Mouse (Mus musculus) neural tube, embryonic 10.5 days (tissue): ENCODE measurements at regions not wholly inside any gene's neighbourhood (a gene's known extent, or its start where the extent isn't known, plus 50 kb on each side); places are given as distances from the start of the nearest gene placed in this dataset.

Source experiments
- DNase-seq: peaks from one replicate; pipeline ENCODE4 v3.0.0-alpha.2; 2017; ENCODE audit warnings: low spot score; ENCODE audit errors: extremely low spot score

GRCm38 (mm10) chr9:24942943-24943342 lies 146.3 kb upstream of the Gm10181 start:
- no peak for DNase-seq

- DNase-seq = peak; percentile 21
These were observed 145.4 kb upstream of the Gm10181 start for GRCm38 (mm10) chr9:24943830-24944229.

GRCm38 (mm10) chr9:24952516-24952915 lies 136.7 kb upstream of the Gm10181 start:
- DNase-seq = no peak

GRCm38 (mm10) chr9:24955641-24956040 lies 133.6 kb upstream of the Gm10181 start:
- no peak for DNase-seq

- DNase-seq = no peak
These were observed 132.7 kb upstream of the Gm10181 start for GRCm38 (mm10) chr9:24956566-24956965.

DNA sequence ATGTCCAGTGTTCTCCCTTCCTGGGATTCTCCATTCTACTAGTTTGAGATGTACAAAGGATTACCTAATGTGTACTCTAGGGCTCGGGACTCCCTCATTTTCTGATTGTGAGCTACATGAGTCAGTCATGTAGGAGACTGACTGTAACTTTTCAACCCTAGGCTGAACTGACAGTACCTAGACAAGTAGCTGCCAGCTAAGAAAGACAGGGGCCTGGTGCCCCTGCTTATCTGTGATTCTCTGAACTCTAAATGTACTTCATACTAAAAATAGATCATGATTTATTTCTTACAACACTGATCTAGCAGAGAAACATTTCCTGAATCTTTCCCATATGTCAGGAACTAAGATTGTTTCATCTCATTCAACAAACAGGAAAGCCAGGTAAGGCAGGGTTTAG lies 125.9 kb upstream of the Gm10181 start:
- no peak for DNase-seq

- DNase-seq = no peak
These were observed 121.7 kb upstream of the Gm10181 start for GRCm38 (mm10) chr9:24967571-24967970.

DNA sequence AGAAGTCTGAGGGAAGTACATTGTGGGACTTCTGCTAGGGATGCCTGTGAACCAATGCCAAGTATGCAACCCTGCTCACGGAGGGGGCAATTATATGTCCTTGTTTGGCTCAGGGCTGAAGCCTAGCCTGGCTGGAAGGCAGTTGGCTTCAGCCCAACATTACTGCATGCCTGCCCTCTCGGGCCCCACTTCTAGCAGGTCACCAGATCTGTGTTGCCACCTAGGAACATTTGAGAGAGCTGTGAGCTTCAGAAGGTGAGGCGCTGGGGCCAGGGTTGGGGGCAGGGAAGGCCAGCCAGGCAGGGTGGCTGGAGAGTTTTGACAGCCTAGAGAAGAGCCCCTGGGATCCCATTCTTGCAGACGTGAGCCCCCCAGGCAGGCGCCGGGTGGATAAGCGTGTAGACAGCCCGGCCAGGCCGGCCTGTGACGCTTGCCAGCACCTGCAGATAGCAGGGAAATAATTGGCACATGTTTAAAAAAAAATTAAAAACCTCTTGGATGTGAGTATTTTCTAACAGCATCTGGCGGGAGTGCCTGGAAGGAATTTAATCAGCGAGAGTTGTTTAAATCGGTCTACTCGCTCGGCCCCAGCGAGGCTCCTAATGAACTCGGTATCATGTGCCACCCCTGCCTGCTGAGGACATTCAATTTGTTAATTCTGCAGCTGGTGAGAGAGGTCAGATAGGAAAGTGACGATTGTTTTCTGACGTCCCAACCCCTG lies 115.0 kb upstream of the Gm10181 start:
- DNase-seq = no peak

GRCm38 (mm10) chr9:24982796-24983195 lies 106.4 kb upstream of the Gm10181 start:
- DNase-seq = no peak

GRCm38 (mm10) chr9:24994491-24994890 lies 94.7 kb upstream of the Gm10181 start:
- no peak for DNase-seq

GRCm38 (mm10) chr9:25021095-25021691 lies 68.0 kb upstream of the Gm10181 start:
- DNase-seq = no peak

DNA sequence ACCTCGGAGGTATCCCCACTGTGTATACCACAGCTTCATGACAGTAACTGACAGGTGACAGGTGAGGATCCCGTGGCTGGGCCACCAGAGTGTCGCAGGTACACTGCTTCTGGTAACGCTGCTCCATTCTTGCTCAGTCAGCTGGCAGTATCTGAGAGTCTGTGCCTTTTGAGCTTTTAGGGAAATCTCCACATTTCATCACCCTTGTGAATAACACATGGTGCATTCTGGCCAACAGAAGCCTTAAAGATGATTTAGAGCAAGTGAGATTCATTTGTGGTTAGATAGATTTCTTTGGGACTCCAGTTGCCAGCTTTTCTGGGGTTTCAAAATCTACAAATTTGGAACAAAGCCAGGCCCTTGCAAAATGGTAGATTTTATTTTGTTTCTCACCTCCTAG lies 66.8 kb upstream of the Gm10181 start:
- no peak for DNase-seq

DNA sequence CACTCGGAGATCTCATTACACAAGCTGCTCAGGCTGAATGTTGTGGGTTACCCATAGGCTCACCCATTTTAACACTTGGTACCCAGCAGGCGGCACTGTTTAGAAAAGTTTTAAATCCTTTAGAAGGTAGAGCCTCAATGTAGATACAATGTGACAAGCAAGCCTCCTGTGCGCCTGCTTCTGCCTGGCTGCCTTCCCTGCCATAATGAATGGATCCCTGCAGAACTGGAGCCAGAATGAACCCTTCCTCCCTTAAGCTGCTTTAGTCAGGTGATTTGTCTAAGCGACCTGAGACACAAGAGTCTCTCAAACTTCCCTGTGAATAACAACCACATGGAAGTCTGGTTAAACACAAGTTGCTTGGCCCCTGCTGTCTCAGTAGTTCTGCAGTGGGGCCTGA lies 64.7 kb upstream of the Gm10181 start:
- DNase-seq = no peak

DNA sequence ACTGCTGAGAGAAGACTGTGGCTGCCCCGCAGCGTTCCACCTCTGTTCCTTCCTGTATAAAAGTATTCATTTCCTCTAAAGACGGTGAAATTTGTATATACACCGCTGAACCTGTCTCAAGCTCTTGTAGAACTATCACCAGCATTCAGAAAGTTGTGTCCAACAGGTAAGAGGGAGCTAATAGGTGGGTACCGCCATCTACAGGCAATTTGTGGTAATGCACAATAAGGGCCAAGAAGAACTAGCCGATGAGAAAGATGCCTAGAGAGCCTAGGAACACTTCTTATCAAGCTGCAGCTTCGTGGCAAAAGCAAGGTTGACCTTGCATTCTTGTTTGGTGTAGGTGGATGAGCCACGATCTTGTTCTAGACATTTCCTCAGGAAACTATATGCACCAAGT lies 61.6 kb upstream of the Gm10181 start:
- peak; percentile 73 for DNase-seq

- DNase-seq = no peak
These were observed 60.9 kb upstream of the Gm10181 start for GRCm38 (mm10) chr9:25028305-25028704.

- DNase-seq = no peak
These were observed 57.8 kb upstream of the Gm10181 start for GRCm38 (mm10) chr9:25031466-25031865.
